Mouse (Mus musculus): ENCODE data around the gene Zbtb16.

DNA sequence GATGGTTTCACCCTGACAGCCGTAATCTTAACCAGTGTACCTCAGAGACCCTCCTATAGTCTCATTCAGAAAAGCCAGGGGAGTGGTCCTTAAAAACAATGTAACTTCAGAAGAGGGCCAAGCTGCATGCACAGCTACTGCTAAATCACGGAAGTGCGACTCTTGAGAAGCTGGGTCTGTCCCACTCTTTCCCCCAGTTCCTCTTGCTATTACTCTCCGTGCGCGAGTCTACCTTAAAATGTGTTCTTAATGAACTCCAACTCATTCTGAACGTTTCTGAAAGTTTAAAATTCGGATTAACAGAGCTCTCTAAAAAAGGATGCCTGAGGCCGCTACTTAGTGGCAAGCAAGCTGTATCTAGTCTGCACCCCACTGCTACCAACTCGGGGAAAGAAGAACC lies 45.4 kb downstream of the Zbtb16 start:
- TF ChIP-seq GATA1 (IDR thresholded peaks at IDR 0.05; ENCODE audit: low read length) (no peak), TAL1 (IDR thresholded peaks at IDR 0.05; ENCODE audit: low read length) (no peak)
